Mouse (Mus musculus) stomach, embryonic 14.5 days (tissue): ENCODE data around the gene Snx27. TPM values are rescaled to one million over a fixed set of nuclear protein-coding genes. Genes with fewer than 3 reads are reported as not detected.

Experiments used
- ATAC-seq: fragments of 200-750 bp; cut with Nextera tagmentation; 2 replicates; pipeline ENCODE4 v1.8.0; 2017; ENCODE audit warnings: low read depth, moderate TSS enrichment; ENCODE audit not compliant: insufficient number of reproducible peaks, insufficient read depth, low FRiP score
- H3K27ac ChIP-seq: fragments of 300-500 bp; sonication (generic); 2 replicates; pipeline ENCODE4 v1.5.1; 2014; ENCODE audit warnings: mild to moderate bottlenecking, low read length, moderate library complexity, mixed read lengths
- H3K27me3 ChIP-seq: fragments of 300-500 bp; sonication (generic); 2 replicates; pipeline ENCODE4 v1.6.1; 2014; ENCODE audit warnings: low read length, control low read depth, mixed read lengths; ENCODE audit not compliant: control insufficient read depth, insufficient read depth
- H3K36me3 ChIP-seq: fragments of 300-500 bp; sonication (generic); 2 replicates; pipeline ENCODE4 v1.6.1; 2014; ENCODE audit warnings: mild to moderate bottlenecking, control low read depth, low read length, moderate library complexity, mixed read lengths; ENCODE audit not compliant: control insufficient read depth, insufficient read depth
- H3K4me1 ChIP-seq: fragments of 300-500 bp; sonication (generic); 2 replicates; pipeline ENCODE4 v1.6.1; 2014; ENCODE audit warnings: low read length, control low read depth, mixed read lengths; ENCODE audit not compliant: control insufficient read depth, insufficient read depth
- H3K4me2 ChIP-seq: fragments of 300-500 bp; sonication (generic); replicated peaks from 2 replicates; pipeline ENCODE4 v1.6.1; 2014; ENCODE audit warnings: low read depth, low read length, control low read depth
- H3K4me3 ChIP-seq: fragments of 300-500 bp; sonication (generic); 2 replicates; pipeline ENCODE4 v1.5.1; 2014; ENCODE audit warnings: low read depth, low read length, control low read depth
- H3K9ac ChIP-seq: fragments of 300-500 bp; sonication (generic); replicated peaks from 2 replicates; pipeline ENCODE4 v1.6.1; 2014; ENCODE audit warnings: low read depth, mild to moderate bottlenecking, control low read depth, low read length, moderate library complexity, mixed read lengths
- H3K9me3 ChIP-seq: fragments of 300-500 bp; sonication (generic); 2 replicates; pipeline ENCODE4 v1.6.1; 2016; ENCODE audit warnings: low read depth, low read length, control low read depth; ENCODE audit not compliant: control insufficient read depth
- WGBS: fragments of 180-500 bp; shearing (Covaris S2); extraction: QIAGEN DNeasy Blood & Tissue Kit; methylation state at CpG from one replicate; pipeline ENCODE4 v1.1.7; 2014; 5-methylcytosine and 5-hydroxymethylcytosine counted together
- polyA plus RNA-seq: library from polyadenylated mRNA; unstranded; fragments of >200 nt; fragmentation: Nextera tagmentation; extraction: Ambion mirVana; gene quantifications from 2 replicates; pipeline ENCODE4 v1.2.1, GENCODE M21; 2014

Snx27 gene
- polyA plus RNA-seq, 1 experiment from 2014 or later, result 35.1 TPM

- Histone ChIP-seq H3K9me3 (no peaks in the 10 kb centered on the region), H3K27me3 (no peaks in the 10 kb centered on the region), H3K36me3 (peaks cover 3% of the 10 kb centered on the region), H3K4me2 (no peak overlapping the region), H3K27ac (peak overlapping the region; percentile 66; the same call in 1 of the 2 replicates), H3K4me1 (peaks cover 28% of the 10 kb centered on the region), H3K4me3 (no peak overlapping the region), H3K9ac (no peak overlapping the region)
- WGBS, result 69% methylated on average over 4 of the region's 4 CpGs
- no peak for ATAC-seq
Measured at GRCm38 (mm10) chr3:94564356-94565010, 18.0 kb downstream of the Snx27 start.

GRCm38 (mm10) chr3:94563163-94563562, 19.4 kb downstream of the Snx27 start:
- H3K9me3 ChIP-seq, result no peaks in the 10 kb centered on the region
- peaks cover 6% of the 10 kb centered on the region for H3K36me3 ChIP-seq
- H3K27me3 ChIP-seq, result no peaks in the 10 kb centered on the region
- H3K4me3 ChIP-seq, result no peak overlapping the region
- no peak overlapping the region for H3K9ac ChIP-seq
- peaks cover 28% of the 10 kb centered on the region for H3K4me1 ChIP-seq
- 51% methylated on average over 3 of the region's 3 CpGs for WGBS
- H3K4me2 ChIP-seq, result no peak overlapping the region
- H3K27ac ChIP-seq, result no peak overlapping the region
- no peak for ATAC-seq

DNA sequence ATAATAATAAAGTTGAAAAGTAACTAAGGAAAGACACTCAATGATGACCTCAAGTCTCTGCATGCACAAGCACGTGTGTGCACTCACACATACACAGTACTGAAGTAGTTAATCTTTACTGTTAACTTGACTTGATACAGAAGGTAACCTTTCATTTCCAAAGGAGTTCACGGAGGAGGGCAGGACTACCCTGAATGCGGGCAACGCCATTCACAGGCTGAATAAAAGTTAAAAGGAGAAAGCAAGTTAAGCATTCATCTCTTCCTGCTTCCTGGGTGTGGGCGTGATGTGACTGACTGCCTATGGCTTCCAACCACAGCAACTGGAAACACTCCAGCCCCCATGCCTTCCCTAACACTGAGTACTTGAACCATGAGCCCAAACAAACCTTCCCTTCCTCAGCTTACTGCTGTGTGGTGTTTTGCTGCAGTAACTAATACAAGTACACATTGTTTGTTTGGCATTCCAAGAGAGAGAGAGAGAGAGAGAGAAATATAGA, 22.5 kb downstream of the Snx27 start:
- no peaks in the 10 kb centered on the region for H3K27me3 ChIP-seq
- ATAC-seq, result no peak
- H3K9ac ChIP-seq, result no peak overlapping the region
- peaks cover 9% of the 10 kb centered on the region; the same call in 1 of the 2 replicates for H3K4me1 ChIP-seq
- no peaks in the 10 kb centered on the region for H3K9me3 ChIP-seq
- no peak overlapping the region for H3K27ac ChIP-seq
- H3K36me3 ChIP-seq, result peaks cover 6% of the 10 kb centered on the region
- H3K4me3 ChIP-seq, result no peak overlapping the region
- no peak overlapping the region for H3K4me2 ChIP-seq
- WGBS, result 70% methylated on average over 5 of the region's 5 CpGs

DNA sequence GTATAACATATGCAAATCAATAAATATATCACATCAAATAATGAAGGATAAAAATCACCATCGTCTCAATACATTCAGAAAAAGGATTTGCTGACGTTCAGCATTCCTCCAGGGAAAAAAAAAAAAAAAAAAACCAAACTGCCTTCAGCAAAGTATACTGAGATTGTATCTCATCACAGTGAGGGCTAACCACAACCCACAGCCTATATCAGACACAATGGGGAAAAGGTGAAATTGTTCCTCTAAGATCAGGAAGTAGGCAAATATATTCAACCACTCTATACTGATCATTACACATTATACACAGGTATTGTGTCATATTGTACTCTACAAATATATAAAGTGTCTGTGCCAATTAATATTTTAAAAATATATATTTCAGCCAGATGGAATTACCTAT, 33.5 kb downstream of the Snx27 start:
- no peak overlapping the region for H3K4me2 ChIP-seq
- H3K27me3 ChIP-seq, result no peaks in the 10 kb centered on the region
- 95% methylated on average over 2 of the region's 2 CpGs for WGBS
- H3K27ac ChIP-seq, result no peak overlapping the region
- H3K4me3 ChIP-seq, result no peak overlapping the region
- H3K9me3 ChIP-seq, result no peaks in the 10 kb centered on the region
- no peaks in the 10 kb centered on the region for H3K4me1 ChIP-seq
- ATAC-seq, result no peak
- no peak overlapping the region for H3K9ac ChIP-seq
- no peaks in the 10 kb centered on the region for H3K36me3 ChIP-seq

- ATAC-seq, result no peak
- H3K4me1 ChIP-seq, result no peaks in the 10 kb centered on the region
- H3K4me2 ChIP-seq, result no peak overlapping the region
- no peaks in the 10 kb centered on the region for H3K36me3 ChIP-seq
- H3K27ac ChIP-seq, result no peak overlapping the region
- no peaks in the 10 kb centered on the region for H3K9me3 ChIP-seq
- H3K4me3 ChIP-seq, result no peak overlapping the region
- no peaks in the 10 kb centered on the region for H3K27me3 ChIP-seq
- WGBS, result 92% methylated on average over 3 of the region's 3 CpGs
- no peak overlapping the region for H3K9ac ChIP-seq
Measured at GRCm38 (mm10) chr3:94537187-94537586, 45.3 kb downstream of the Snx27 start.

GRCm38 (mm10) chr3:94533968-94534367, 48.5 kb downstream of the Snx27 start:
- no peak overlapping the region for H3K4me3 ChIP-seq
- no peaks in the 10 kb centered on the region for H3K9me3 ChIP-seq
- no peaks in the 10 kb centered on the region for H3K27me3 ChIP-seq
- H3K36me3 ChIP-seq, result no peaks in the 10 kb centered on the region; the same call in 1 of the 2 replicates
- no peak for ATAC-seq
- H3K9ac ChIP-seq, result no peak overlapping the region
- no peaks in the 10 kb centered on the region for H3K4me1 ChIP-seq
- no peak overlapping the region for H3K27ac ChIP-seq
- no peak overlapping the region for H3K4me2 ChIP-seq

DNA sequence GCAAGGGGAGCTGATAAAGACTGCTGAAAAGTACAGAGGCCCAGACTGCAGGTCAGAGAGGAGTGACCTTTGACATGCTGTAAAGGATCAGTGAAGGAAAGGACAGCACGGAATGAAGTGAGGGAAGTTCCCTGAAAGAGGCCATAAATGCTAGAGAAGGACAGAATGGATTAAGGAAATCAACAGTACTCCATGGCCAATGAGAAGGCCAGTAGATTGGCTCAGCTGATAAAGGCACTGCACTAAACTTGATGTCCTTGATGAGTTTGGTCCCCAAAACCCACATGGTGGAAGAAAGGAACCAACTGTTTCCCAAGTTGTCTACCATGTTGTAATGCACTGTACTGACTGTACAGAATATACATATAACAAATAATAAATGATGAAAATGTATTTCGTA, 55.8 kb downstream of the Snx27 start:
- no peak overlapping the region for H3K4me3 ChIP-seq
- no peaks in the 10 kb centered on the region for H3K4me1 ChIP-seq
- 61% methylated on average over 2 of the region's 2 CpGs for WGBS
- no peak overlapping the region for H3K27ac ChIP-seq
- H3K4me2 ChIP-seq, result no peak overlapping the region
- no peaks in the 10 kb centered on the region for H3K27me3 ChIP-seq
- ATAC-seq, result no peak
- no peak overlapping the region for H3K9ac ChIP-seq
- H3K36me3 ChIP-seq, result peaks cover 13% of the 10 kb centered on the region
- H3K9me3 ChIP-seq, result no peaks in the 10 kb centered on the region

DNA sequence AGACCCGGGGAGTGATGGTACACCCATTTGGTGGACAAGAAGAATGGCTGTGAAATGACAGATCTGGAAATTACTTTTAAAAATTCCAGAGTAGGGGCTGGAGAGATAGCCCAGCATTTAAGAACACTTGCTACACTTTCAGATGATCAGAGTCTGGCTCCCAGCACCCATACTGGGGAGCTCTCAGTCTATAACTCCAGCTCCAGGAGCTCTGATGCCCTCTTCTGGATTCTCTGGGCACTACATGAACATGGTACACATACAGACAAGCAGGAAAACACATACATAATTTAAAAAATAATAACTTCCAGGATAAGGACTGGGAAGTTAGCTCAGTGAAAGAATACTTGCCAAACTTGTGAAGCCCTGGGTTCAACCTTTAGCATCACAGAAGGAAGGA, 75.9 kb downstream of the Snx27 start:
- ATAC-seq, result no peak
- no peaks in the 10 kb centered on the region for H3K27me3 ChIP-seq
- no peak overlapping the region for H3K4me3 ChIP-seq
- H3K27ac ChIP-seq, result no peak overlapping the region
- H3K9ac ChIP-seq, result no peak overlapping the region
- WGBS, result 92% methylated on average over 1 of the region's 1 CpGs
- H3K4me1 ChIP-seq, result no peaks in the 10 kb centered on the region
- no peaks in the 10 kb centered on the region for H3K9me3 ChIP-seq
- no peak overlapping the region for H3K4me2 ChIP-seq
- peaks cover 26% of the 10 kb centered on the region for H3K36me3 ChIP-seq

- WGBS, result 73% methylated on average over 3 of the region's 3 CpGs
- H3K27ac ChIP-seq, result no peak overlapping the region
Measured at GRCm38 (mm10) chr3:94502243-94502642, 80.3 kb downstream of the Snx27 start.

More at GRCm38 (mm10) chr3:94502243-94502642, 80.3 kb downstream of the Snx27 start:
- ATAC-seq, result no peak
- peaks cover 14% of the 10 kb centered on the region; the same call in 1 of the 2 replicates for H3K36me3 ChIP-seq
- no peak overlapping the region for H3K9ac ChIP-seq
- no peaks in the 10 kb centered on the region for H3K4me1 ChIP-seq
- no peaks in the 10 kb centered on the region for H3K9me3 ChIP-seq
- H3K27me3 ChIP-seq, result no peaks in the 10 kb centered on the region
- no peak overlapping the region for H3K4me3 ChIP-seq
- no peak overlapping the region for H3K4me2 ChIP-seq
